Mouse (Mus musculus) spleen, adult 2 months (tissue): ENCODE measurements at regions not wholly inside any gene's neighbourhood (a gene's known extent, or its start where the extent isn't known, plus 50 kb on each side); places are given as distances from the start of the nearest gene placed in this dataset.

ENCODE experiments used
- CTCF ChIP-seq: fragments of 200-500 bp; IDR thresholded peaks from 2 replicates; pipeline ENCODE4 v1.5.1; 2011; ENCODE audit warnings: mild to moderate bottlenecking, inconsistent platforms; ENCODE audit not compliant: insufficient read depth, insufficient read length, insufficient replicate concordance; ENCODE audit errors: extremely low read depth
- POLR2A ChIP-seq: fragments of 200-500 bp; IDR thresholded peaks from 2 replicates; pipeline ENCODE4 v1.6.1; 2011; ENCODE audit warnings: low read depth, low read length, inconsistent platforms

DNA sequence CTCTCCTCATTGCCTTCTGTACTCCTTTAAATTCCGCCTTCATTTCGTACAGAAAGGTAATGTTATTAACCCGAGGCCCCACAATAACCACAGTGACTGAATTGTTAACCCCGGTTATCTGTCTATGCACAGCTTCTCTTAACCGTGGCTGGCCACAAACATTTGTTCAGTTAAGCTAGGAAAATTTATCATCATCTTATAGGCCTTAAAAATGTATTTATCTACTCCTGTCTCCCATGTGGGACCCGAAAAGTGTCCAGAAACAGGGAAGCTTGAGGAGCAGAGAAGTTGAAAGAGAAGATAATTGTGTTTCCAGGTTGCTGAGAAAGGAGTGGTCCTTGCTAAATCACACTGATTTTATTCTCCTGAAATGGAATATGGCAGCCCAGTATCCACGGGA is 206.6 kb upstream of the Trib2 start:
- TF ChIP-seq POLR2A (no peak), CTCF (no peak)
